Mouse (Mus musculus) megakaryocyte, embryonic 14.5 days (primary cell): ENCODE measurements at regions not wholly inside any gene's neighbourhood (a gene's known extent, or its start where the extent isn't known, plus 50 kb on each side); places are given as distances from the start of the nearest gene placed in this dataset.

Source experiments
- FLI1 ChIP-seq: IDR thresholded peaks from 2 replicates; pipeline ENCODE4 v1.6.1; 2012; ENCODE audit warnings: low read length, inconsistent platforms, mixed read lengths
- GATA1 ChIP-seq: IDR thresholded peaks from 3 replicates; pipeline ENCODE4 v1.6.1; 2012; ENCODE audit warnings: mixed read lengths, low read length, inconsistent platforms, borderline replicate concordance

DNA sequence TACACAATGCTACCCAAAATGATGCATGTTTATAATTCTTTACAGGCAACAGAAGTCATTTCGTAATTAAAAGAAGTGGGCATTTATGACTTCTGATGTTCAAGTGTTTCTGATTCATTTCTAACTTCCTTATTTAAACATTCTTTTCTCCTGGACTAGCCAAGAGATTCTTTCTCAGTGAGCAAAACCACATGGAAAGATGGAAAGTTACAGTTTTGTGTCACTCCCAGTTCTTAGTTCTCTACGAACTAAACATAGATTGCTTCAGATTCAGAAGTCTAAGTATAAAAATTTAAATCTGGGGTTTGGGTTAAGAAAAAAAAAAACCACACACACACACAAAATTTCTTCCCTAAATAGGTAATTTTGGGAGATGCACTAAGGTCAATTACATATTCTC, 288.0 kb upstream of the Paip1 start:
- TF ChIP-seq GATA1: no peak
- no peak for TF ChIP-seq FLI1
